Mouse (Mus musculus) thymus, postnatal 10 days (tissue): ENCODE measurements around the gene Slc22a22.
"Not testable (repeated sequence)": the region's sequence is repeated elsewhere in the genome, so short reads cannot be mapped to it uniquely, and the experiment has no call there.

ENCODE experiments used
- DNase-seq, 2 experiments: peaks; one replicate each; pipeline ENCODE4 v3.0.0; 2021; ENCODE audit warnings: low spot score in 2 of 2

Slc22a22 gene

GRCm38 (mm10) chr15:57380381-57380780, 97.0 kb downstream of the Slc22a22 start:
- DNase-seq = no peak

- DNase-seq = no peak
Observed at GRCm38 (mm10) chr15:57366446-57366845, 111.0 kb downstream of the Slc22a22 start.

GRCm38 (mm10) chr15:57355278-57355677, 122.1 kb downstream of the Slc22a22 start:
- DNase-seq = no peak

GRCm38 (mm10) chr15:57340499-57340898, 136.9 kb downstream of the Slc22a22 start:
- DNase-seq = no peak

- no peak for DNase-seq
Observed at GRCm38 (mm10) chr15:57331326-57331725, 146.1 kb downstream of the Slc22a22 start.

GRCm38 (mm10) chr15:57318001-57318400, 159.4 kb downstream of the Slc22a22 start:
- no peak for DNase-seq

GRCm38 (mm10) chr15:57316486-57316885, 160.9 kb downstream of the Slc22a22 start:
- no peak for DNase-seq

- no peak for DNase-seq
Observed at GRCm38 (mm10) chr15:57302710-57303109, 174.7 kb downstream of the Slc22a22 start.

- no peak for DNase-seq
Observed at GRCm38 (mm10) chr15:57278505-57278904, 198.9 kb downstream of the Slc22a22 start.

GRCm38 (mm10) chr15:57276411-57276810, 201.0 kb downstream of the Slc22a22 start:
- no peak for DNase-seq

GRCm38 (mm10) chr15:57240061-57240460, 237.4 kb downstream of the Slc22a22 start:
- DNase-seq = not testable (repeated sequence)

- no peak for DNase-seq
Observed at GRCm38 (mm10) chr15:57230439-57230838, 247.0 kb downstream of the Slc22a22 start.

- DNase-seq = no peak
Observed at GRCm38 (mm10) chr15:57205315-57205714, 272.1 kb downstream of the Slc22a22 start.

GRCm38 (mm10) chr15:57204444-57204930, 272.9 kb downstream of the Slc22a22 start:
- no peak for DNase-seq
